Mouse (Mus musculus) kidney, adult 2 months (tissue): ENCODE results near the gene Chd3.

Source experiments
- CTCF ChIP-seq: fragments of 200-500 bp; conservative IDR thresholded peaks from 2 replicates; pipeline ENCODE4 v1.5.1; 2011; ENCODE audit warnings: low read depth, mild to moderate bottlenecking, control low read depth, low read length, moderate library complexity, mixed read lengths; ENCODE audit not compliant: insufficient read depth, insufficient read length
- POLR2A ChIP-seq: fragments of 200-500 bp; IDR thresholded peaks from one replicate; pipeline ENCODE4 v1.6.1; 2011; ENCODE audit warnings: low read depth, low read length, control low read depth

GRCm38 (mm10) chr11:69412548-69412947 is 43.3 kb upstream of the Chd3 start:
- TF ChIP-seq POLR2A = no peak
- no peak for TF ChIP-seq CTCF
